Mouse (Mus musculus): ENCODE results near the gene Utrn. TPM values are rescaled to one million over a fixed set of nuclear protein-coding genes. Genes with fewer than 3 reads are reported as not detected.
A peak's percentile ranks its signal among the peaks of the same experiment; 100 is the strongest.

Utrn gene
- polyA plus RNA-seq, 1 experiment from 2014 or later, result 21.5 TPM

DNA sequence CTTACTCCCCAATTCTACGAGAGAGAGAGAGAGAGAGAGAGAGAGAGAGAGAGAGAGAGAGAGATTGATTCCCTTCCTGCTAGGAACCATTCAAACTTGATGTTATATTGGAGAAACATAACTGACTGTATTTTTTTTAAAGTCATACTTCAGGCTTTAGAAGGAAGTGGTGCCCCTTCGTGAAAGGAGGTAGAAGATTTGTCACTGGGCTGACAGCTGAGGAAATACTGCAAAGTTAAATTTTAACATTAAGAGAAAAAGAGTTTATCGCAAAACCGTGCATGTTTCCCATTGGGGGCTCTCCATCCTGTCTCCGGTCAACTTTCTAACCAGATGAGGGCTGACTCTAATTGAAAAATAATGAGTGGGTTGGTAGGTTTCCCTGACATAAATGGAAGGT, 310.4 kb downstream of the Utrn start:
- no peaks in the 10 kb centered on the region for H3K36me3 ChIP-seq (ENCODE audit: control insufficient read depth, insufficient read depth)
- no peaks in the 10 kb centered on the region for H3K9me3 ChIP-seq (ENCODE audit: control insufficient read depth)
- no peak overlapping the region for H3K9ac ChIP-seq (ENCODE audit: low read depth, low read length)
- H3K4me1 ChIP-seq (replicated peaks; ENCODE audit: control insufficient read depth, insufficient read depth, low read length), result no peaks in the 10 kb centered on the region
- H3K4me3 ChIP-seq (ENCODE audit: low read depth, low read length), result no peak overlapping the region
- H3K27me3 ChIP-seq (replicated peaks; ENCODE audit: control insufficient read depth, insufficient read depth, low read length), result no peaks in the 10 kb centered on the region
- no peak for TF ChIP-seq CTCF (IDR thresholded peaks at IDR 0.05; ENCODE audit: low read depth)
- 41% methylated on average over 5 of the region's 5 CpGs for WGBS
- H3K27ac ChIP-seq (ENCODE audit: low read depth, low read length), result no peak overlapping the region
- ATAC-seq, result no peak
- no peak overlapping the region for H3K4me2 ChIP-seq (replicated peaks; ENCODE audit: low read depth)

DNA sequence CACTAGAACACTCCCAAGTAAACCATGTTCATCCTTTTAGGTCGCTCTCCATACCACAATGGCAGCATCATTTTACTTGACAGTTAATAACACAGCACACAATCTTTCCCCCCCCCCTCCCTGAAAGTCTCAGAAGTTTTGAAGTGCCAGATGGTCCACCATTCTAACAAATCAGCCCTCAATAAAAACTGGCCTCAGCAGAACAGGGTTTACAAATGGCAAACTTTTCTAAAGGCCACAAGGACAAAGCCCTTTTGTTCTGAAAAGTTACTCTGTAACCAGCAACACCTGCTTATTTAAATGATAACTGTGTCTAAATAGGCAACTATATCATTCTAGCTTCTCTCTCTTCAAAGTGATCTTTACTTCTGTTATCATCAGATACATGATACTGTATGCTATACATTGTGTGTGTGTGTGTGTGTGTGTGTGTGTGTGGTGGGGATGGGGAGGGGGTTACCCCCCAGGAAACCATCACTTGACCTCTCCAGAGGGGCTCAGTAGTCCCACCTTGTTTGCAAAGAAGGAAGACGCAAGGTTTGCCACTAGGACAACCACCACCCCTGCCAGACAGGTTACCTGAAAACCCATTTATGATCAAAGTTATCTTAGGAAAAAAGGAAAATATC, 315.0 kb downstream of the Utrn start:
- H3K4me1 ChIP-seq (replicated peaks; ENCODE audit: control insufficient read depth, insufficient read depth, low read length), result no peaks in the 10 kb centered on the region
- no peak overlapping the region for H3K27ac ChIP-seq (ENCODE audit: low read depth, low read length)
- no peak overlapping the region for H3K4me2 ChIP-seq (replicated peaks; ENCODE audit: low read depth)
- WGBS, result 57% methylated on average over 2 of the region's 2 CpGs
- TF ChIP-seq CTCF (IDR thresholded peaks at IDR 0.05; ENCODE audit: low read depth), result no peak
- no peaks in the 10 kb centered on the region for H3K27me3 ChIP-seq (replicated peaks; ENCODE audit: control insufficient read depth, insufficient read depth, low read length)
- ATAC-seq, result peak; percentile 64
- no peaks in the 10 kb centered on the region for H3K36me3 ChIP-seq (ENCODE audit: control insufficient read depth, insufficient read depth)
- H3K9ac ChIP-seq (ENCODE audit: low read depth, low read length), result no peak overlapping the region
- H3K9me3 ChIP-seq (ENCODE audit: control insufficient read depth), result no peaks in the 10 kb centered on the region
- no peak overlapping the region for H3K4me3 ChIP-seq (ENCODE audit: low read depth, low read length)

DNA sequence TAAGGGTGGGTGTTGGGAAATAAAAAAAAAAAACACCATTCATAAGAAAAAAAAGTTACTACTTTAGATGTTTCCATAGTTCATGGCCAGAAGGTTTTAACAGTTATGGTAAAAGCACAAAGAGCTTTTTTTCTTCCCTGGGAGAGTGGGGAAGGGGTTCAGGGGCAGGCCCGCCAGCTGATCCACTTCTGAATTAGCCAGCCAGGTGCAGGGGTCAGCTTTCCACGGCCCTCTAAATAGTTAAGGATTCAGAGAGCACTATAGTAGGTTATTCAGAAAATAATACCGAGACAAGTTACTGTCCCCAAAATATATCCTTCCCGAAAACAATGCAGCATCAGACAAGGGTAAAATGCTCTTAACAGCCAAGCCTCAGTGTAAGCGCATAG, 316.3 kb downstream of the Utrn start:
- Histone ChIP-seq H3K27ac (ENCODE audit: low read depth, low read length) (no peak overlapping the region), H3K4me1 (replicated peaks; ENCODE audit: control insufficient read depth, insufficient read depth, low read length) (peaks cover 9% of the 10 kb centered on the region; the same call in 1 of the 2 replicates), H3K36me3 (ENCODE audit: control insufficient read depth, insufficient read depth) (no peaks in the 10 kb centered on the region), H3K27me3 (replicated peaks; ENCODE audit: control insufficient read depth, insufficient read depth, low read length) (no peaks in the 10 kb centered on the region), H3K4me3 (ENCODE audit: low read depth, low read length) (no peak overlapping the region), H3K9me3 (ENCODE audit: control insufficient read depth) (no peaks in the 10 kb centered on the region), H3K4me2 (replicated peaks; ENCODE audit: low read depth) (no peak overlapping the region), H3K9ac (ENCODE audit: low read depth, low read length) (no peak overlapping the region)
- TF ChIP-seq CTCF (IDR thresholded peaks at IDR 0.05; ENCODE audit: low read depth), result no peak
- no peak for ATAC-seq
- WGBS, result 71% methylated on average over 5 of the region's 5 CpGs

DNA sequence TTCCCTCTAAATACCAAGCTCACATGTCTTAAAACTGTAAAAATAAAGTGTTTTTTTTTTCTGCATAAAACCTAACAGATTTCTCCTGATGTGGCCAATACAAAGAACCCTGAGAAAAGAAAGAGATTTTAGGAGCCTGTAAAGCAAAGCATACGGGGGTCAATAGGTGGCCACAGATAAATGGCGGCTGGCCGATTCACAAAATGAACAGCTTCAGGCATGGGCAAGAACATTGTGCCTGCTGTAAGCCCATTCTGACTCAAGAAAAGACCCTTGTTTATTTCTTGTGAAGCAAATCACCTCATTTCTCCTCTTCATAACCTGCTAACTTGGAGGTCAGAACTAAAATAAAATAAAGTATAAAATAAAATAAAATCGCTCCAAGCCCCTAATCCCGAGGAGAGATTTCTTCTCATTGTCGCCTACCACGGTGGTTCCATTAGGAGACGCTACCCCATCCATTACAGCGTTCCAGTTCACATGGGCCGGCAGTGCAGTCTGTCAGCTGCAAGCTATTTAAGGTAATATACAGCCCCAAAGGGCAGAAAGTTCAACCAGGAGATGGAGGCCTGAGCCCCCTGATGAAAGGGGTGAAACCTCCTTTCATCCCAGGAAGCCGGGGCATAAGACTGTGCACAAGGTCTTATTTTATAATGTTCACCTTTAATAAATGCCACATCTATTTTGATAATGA, 316.8 kb downstream of the Utrn start:
- Histone ChIP-seq H3K27me3 (replicated peaks; ENCODE audit: control insufficient read depth, insufficient read depth, low read length) (no peaks in the 10 kb centered on the region), H3K4me3 (ENCODE audit: low read depth, low read length) (no peak overlapping the region), H3K9me3 (ENCODE audit: control insufficient read depth) (no peaks in the 10 kb centered on the region), H3K4me2 (replicated peaks; ENCODE audit: low read depth) (no peak overlapping the region), H3K4me1 (replicated peaks; ENCODE audit: control insufficient read depth, insufficient read depth, low read length) (peaks cover 9% of the 10 kb centered on the region; the same call in 1 of the 2 replicates), H3K36me3 (ENCODE audit: control insufficient read depth, insufficient read depth) (no peaks in the 10 kb centered on the region), H3K9ac (ENCODE audit: low read depth, low read length) (no peak overlapping the region), H3K27ac (ENCODE audit: low read depth, low read length) (no peak overlapping the region)
- 52% methylated on average over 11 of the region's 11 CpGs for WGBS
- no peak for ATAC-seq
- TF ChIP-seq CTCF (IDR thresholded peaks at IDR 0.05; ENCODE audit: low read depth), result no peak

DNA sequence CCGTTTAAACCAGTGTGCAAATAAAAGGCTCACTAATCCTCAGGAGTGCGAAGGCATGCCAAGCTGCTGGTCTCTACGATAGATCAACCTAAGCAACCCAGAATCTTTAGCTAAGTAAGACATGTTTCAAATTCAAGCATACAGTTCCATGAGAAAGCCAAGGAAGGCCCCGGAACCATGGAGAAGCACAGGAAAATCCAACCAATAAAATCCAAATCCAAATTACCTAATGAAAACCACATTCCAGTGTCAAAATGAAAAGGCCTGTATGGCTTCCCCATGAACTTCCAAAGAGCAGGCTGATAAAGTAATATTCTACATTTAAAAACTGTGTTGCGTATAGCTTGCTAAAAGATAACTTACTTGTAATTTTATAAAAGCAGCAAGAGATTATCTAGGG, 317.4 kb downstream of the Utrn start:
- H3K27me3 ChIP-seq (replicated peaks; ENCODE audit: control insufficient read depth, insufficient read depth, low read length), result no peaks in the 10 kb centered on the region
- H3K4me1 ChIP-seq (replicated peaks; ENCODE audit: control insufficient read depth, insufficient read depth, low read length), result peaks cover 9% of the 10 kb centered on the region; the same call in 1 of the 2 replicates
- TF ChIP-seq CTCF (IDR thresholded peaks at IDR 0.05; ENCODE audit: low read depth), result no peak
- no peak for ATAC-seq
- no peak overlapping the region for H3K4me2 ChIP-seq (replicated peaks; ENCODE audit: low read depth)
- no peaks in the 10 kb centered on the region for H3K9me3 ChIP-seq (ENCODE audit: control insufficient read depth)
- no peaks in the 10 kb centered on the region for H3K36me3 ChIP-seq (ENCODE audit: control insufficient read depth, insufficient read depth)
- WGBS, result 86% methylated on average over 5 of the region's 5 CpGs
- no peak overlapping the region for H3K9ac ChIP-seq (ENCODE audit: low read depth, low read length)
- no peak overlapping the region for H3K27ac ChIP-seq (ENCODE audit: low read depth, low read length)
- H3K4me3 ChIP-seq (ENCODE audit: low read depth, low read length), result no peak overlapping the region

DNA sequence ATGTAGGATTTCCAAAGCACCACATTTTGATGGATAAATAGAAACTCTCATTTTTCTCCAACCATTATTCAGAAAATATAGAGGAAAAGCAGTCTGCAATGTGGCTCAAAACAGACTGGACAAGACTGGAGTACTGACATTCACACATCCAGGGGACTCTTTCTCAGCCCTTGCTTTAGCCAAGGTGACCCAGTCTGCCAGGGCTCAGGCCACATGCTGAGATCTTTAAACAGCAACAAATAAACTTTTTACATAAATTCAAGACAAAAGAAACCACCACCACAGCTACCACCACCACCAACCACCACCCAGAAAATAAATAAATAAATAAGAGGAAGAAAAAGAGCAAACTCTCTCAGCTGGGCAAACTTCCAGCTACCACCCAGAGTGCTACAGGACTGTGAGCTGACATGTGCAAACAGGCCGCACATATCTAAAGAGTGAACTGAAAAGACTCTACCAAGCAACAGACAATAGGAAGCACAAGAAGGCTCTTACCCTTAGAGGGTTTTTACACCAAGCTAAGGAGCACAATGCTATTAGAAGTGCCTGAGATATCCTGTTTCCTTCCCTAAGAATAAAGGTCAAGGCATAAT, 319.1 kb downstream of the Utrn start:
- Histone ChIP-seq H3K4me1 (replicated peaks; ENCODE audit: control insufficient read depth, insufficient read depth, low read length) (peaks cover 9% of the 10 kb centered on the region), H3K4me3 (ENCODE audit: low read depth, low read length) (no peak overlapping the region), H3K4me2 (replicated peaks; ENCODE audit: low read depth) (no peak overlapping the region), H3K36me3 (ENCODE audit: control insufficient read depth, insufficient read depth) (no peaks in the 10 kb centered on the region), H3K27me3 (replicated peaks; ENCODE audit: control insufficient read depth, insufficient read depth, low read length) (no peaks in the 10 kb centered on the region), H3K9ac (ENCODE audit: low read depth, low read length) (no peak overlapping the region), H3K27ac (ENCODE audit: low read depth, low read length) (no peak overlapping the region), H3K9me3 (ENCODE audit: control insufficient read depth) (no peaks in the 10 kb centered on the region)
- 52% methylated on average over 1 of the region's 1 CpGs for WGBS
- ATAC-seq, result no peak
- no peak for TF ChIP-seq CTCF (IDR thresholded peaks at IDR 0.05; ENCODE audit: low read depth)

Measured in intestine, postnatal 0 days (tissue).